Mouse (Mus musculus) embryonic facial prominence, embryonic 14.5 days (tissue): ENCODE results near the gene Tmco4. TPM values are rescaled to one million over a fixed set of nuclear protein-coding genes. Genes with fewer than 3 reads are reported as not detected.

ENCODE experiments used
- ATAC-seq: fragments of 200-750 bp; cut with Nextera tagmentation; 2 replicates; pipeline ENCODE4 v1.8.0; 2017; ENCODE audit warnings: low read depth, moderate number of reproducible peaks, moderate TSS enrichment
- DNase-seq: peaks from one replicate; pipeline ENCODE4 v3.0.0-alpha.2; 2015; ENCODE audit warnings: low spot score
- H3K27ac ChIP-seq: fragments of 300-500 bp; sonication (generic); replicated peaks from 2 replicates; pipeline ENCODE4 v1.5.1; 2014; ENCODE audit warnings: low read depth, mild to moderate bottlenecking, low read length, moderate library complexity
- H3K27me3 ChIP-seq: fragments of 300-500 bp; sonication (generic); replicated peaks from 2 replicates; pipeline ENCODE4 v1.6.1; 2014; ENCODE audit warnings: low read length; ENCODE audit not compliant: control insufficient read depth, insufficient read depth
- H3K36me3 ChIP-seq: fragments of 300-500 bp; sonication (generic); 2 replicates; pipeline ENCODE4 v1.6.1; 2014; ENCODE audit warnings: low read length, mixed read lengths; ENCODE audit not compliant: control insufficient read depth, insufficient read depth
- H3K4me1 ChIP-seq: fragments of 300-500 bp; sonication (generic); 2 replicates; pipeline ENCODE4 v1.6.1; 2014; ENCODE audit warnings: antibody characterized with exemption, low read length; ENCODE audit not compliant: control insufficient read depth, insufficient read depth
- H3K4me2 ChIP-seq: fragments of 300-500 bp; sonication (generic); 2 replicates; pipeline ENCODE4 v1.6.1; 2014; ENCODE audit warnings: low read depth, mild to moderate bottlenecking, low read length, moderate library complexity, mixed read lengths
- H3K4me3 ChIP-seq: fragments of 300-500 bp; sonication (generic); 2 replicates; pipeline ENCODE4 v1.5.1; 2014; ENCODE audit warnings: low read depth, mild to moderate bottlenecking, low read length
- H3K9ac ChIP-seq: fragments of 300-500 bp; sonication (generic); 2 replicates; pipeline ENCODE4 v1.6.1; 2014; ENCODE audit warnings: low read depth, mild to moderate bottlenecking, low read length, moderate library complexity, mixed read lengths
- H3K9me3 ChIP-seq: fragments of 300-500 bp; sonication (generic); 2 replicates; pipeline ENCODE4 v1.6.1; 2016; ENCODE audit warnings: low read length; ENCODE audit not compliant: control insufficient read depth
- WGBS: fragments of 180-500 bp; shearing (Covaris S2); extraction: QIAGEN DNeasy Blood & Tissue Kit; methylation state at CpG from one replicate; pipeline ENCODE4 v1.1.7; 2014; 5-methylcytosine and 5-hydroxymethylcytosine counted together
- polyA plus RNA-seq: library from polyadenylated mRNA; unstranded; fragments of >200 nt; fragmentation: Nextera tagmentation; extraction: Ambion mirVana; gene quantifications from 2 replicates; pipeline ENCODE4 v1.2.1, GENCODE M21; 2014

The Tmco4 gene
- polyA plus RNA-seq, 1 experiment from 2014 or later, result 3.8 TPM

- DNase-seq (no peak), ATAC-seq (no peak)
- Histone ChIP-seq H3K27me3 (no peaks in the 10 kb centered on the region), H3K27ac (no peak overlapping the region), H3K9ac (no peak overlapping the region), H3K9me3 (no peaks in the 10 kb centered on the region), H3K4me2 (no peak overlapping the region), H3K4me3 (no peak overlapping the region), H3K4me1 (no peaks in the 10 kb centered on the region), H3K36me3 (no peaks in the 10 kb centered on the region)
- WGBS, result 57% methylated on average over 5 of the region's 5 CpGs
These were observed 73.7 kb downstream of the Tmco4 start for GRCm38 (mm10) chr4:139046354-139046753.

GRCm38 (mm10) chr4:139048518-139048917 is 75.8 kb downstream of the Tmco4 start:
- Histone ChIP-seq H3K36me3 (no peaks in the 10 kb centered on the region), H3K4me2 (no peak overlapping the region), H3K4me1 (no peaks in the 10 kb centered on the region), H3K27ac (no peak overlapping the region), H3K27me3 (no peaks in the 10 kb centered on the region), H3K9me3 (no peaks in the 10 kb centered on the region), H3K9ac (no peak overlapping the region), H3K4me3 (no peak overlapping the region)
- ATAC-seq (no peak), DNase-seq (no peak)
- 80% methylated on average over 6 of the region's 6 CpGs for WGBS

GRCm38 (mm10) chr4:139052796-139053195 is 80.1 kb downstream of the Tmco4 start:
- no peak overlapping the region for H3K4me3 ChIP-seq
- WGBS, result 81% methylated on average over 7 of the region's 7 CpGs
- ATAC-seq (no peak), DNase-seq (no peak)
- no peaks in the 10 kb centered on the region for H3K4me1 ChIP-seq
- H3K9me3 ChIP-seq, result no peaks in the 10 kb centered on the region
- H3K27me3 ChIP-seq, result no peaks in the 10 kb centered on the region
- no peak overlapping the region for H3K9ac ChIP-seq
- H3K36me3 ChIP-seq, result no peaks in the 10 kb centered on the region
- no peak overlapping the region for H3K27ac ChIP-seq
- H3K4me2 ChIP-seq, result no peak overlapping the region

GRCm38 (mm10) chr4:139053391-139053790 is 80.7 kb downstream of the Tmco4 start:
- DNase-seq (no peak), ATAC-seq (no peak)
- no peaks in the 10 kb centered on the region for H3K36me3 ChIP-seq
- H3K4me3 ChIP-seq, result no peak overlapping the region
- H3K27ac ChIP-seq, result no peak overlapping the region
- H3K9me3 ChIP-seq, result no peaks in the 10 kb centered on the region
- no peak overlapping the region for H3K4me2 ChIP-seq
- 53% methylated on average over 5 of the region's 5 CpGs for WGBS
- no peak overlapping the region for H3K9ac ChIP-seq
- H3K27me3 ChIP-seq, result no peaks in the 10 kb centered on the region
- H3K4me1 ChIP-seq, result no peaks in the 10 kb centered on the region

- no peaks in the 10 kb centered on the region for H3K4me1 ChIP-seq
- H3K27ac ChIP-seq, result no peak overlapping the region
- no peak overlapping the region for H3K9ac ChIP-seq
- H3K27me3 ChIP-seq, result no peaks in the 10 kb centered on the region
- no peak overlapping the region for H3K4me2 ChIP-seq
- 45% methylated on average over 9 of the region's 9 CpGs for WGBS
- ATAC-seq, result peak; percentile 57; the same call in 1 of the 2 replicates
- no peaks in the 10 kb centered on the region for H3K36me3 ChIP-seq
- peak; percentile 51 for DNase-seq
- no peak overlapping the region for H3K4me3 ChIP-seq
- H3K9me3 ChIP-seq, result no peaks in the 10 kb centered on the region
These were observed 81.7 kb downstream of the Tmco4 start for GRCm38 (mm10) chr4:139054300-139054923.

DNA sequence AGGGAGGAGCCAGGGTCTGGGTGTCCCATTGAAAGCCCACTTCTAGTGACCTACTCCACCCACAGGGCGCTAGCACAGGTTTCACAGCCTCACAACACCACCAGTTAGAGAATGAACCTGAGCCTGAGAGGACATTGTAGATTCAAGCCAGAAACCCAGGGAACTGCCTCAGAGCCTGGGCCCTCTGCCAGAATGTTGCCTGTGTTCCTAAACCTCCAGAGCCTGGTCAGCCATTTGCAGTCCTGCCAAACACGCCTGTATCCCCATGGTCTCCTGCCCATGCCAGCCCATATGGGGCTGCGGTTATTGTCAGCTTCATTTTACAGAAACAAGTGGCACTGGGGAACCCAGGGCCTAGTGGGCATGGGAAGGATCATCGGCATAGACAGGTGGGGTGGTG is 82.6 kb downstream of the Tmco4 start:
- no peak for ATAC-seq
- WGBS, result 79% methylated on average over 4 of the region's 4 CpGs
- H3K27ac ChIP-seq, result no peak overlapping the region

DNA sequence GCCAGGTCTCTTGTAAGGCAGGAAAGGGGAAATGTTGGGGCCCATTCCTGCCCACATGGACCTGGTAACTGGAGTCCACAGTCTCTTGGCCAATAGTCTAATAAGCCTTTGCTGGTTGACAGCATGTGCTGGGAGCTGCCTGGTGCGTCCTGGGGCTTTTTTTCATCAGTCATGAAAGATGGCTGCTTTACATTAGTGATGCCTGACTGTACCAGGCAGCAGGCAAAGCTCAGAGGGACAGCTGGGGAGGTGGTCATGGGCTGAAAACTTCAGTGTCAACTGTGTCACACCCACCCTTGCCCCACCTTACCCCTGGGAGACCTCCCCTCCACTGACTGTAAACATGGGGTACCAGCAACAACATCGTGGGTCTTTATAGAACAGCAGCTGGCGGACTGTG is 83.1 kb downstream of the Tmco4 start:
- no peak for ATAC-seq
- no peak for DNase-seq
- Histone ChIP-seq H3K4me2 (no peak overlapping the region), H3K27ac (no peak overlapping the region), H3K4me1 (no peaks in the 10 kb centered on the region), H3K27me3 (no peaks in the 10 kb centered on the region), H3K36me3 (no peaks in the 10 kb centered on the region), H3K9ac (no peak overlapping the region), H3K4me3 (no peak overlapping the region), H3K9me3 (no peaks in the 10 kb centered on the region)
- 70% methylated on average over 3 of the region's 3 CpGs for WGBS

More for the DNA sequence above, 82.6 kb downstream of the Tmco4 start:
- no peak overlapping the region for H3K4me2 ChIP-seq
- H3K36me3 ChIP-seq, result no peaks in the 10 kb centered on the region
- no peak for DNase-seq
- H3K27me3 ChIP-seq, result no peaks in the 10 kb centered on the region
- no peaks in the 10 kb centered on the region for H3K9me3 ChIP-seq
- H3K4me3 ChIP-seq, result no peak overlapping the region
- no peaks in the 10 kb centered on the region for H3K4me1 ChIP-seq
- H3K9ac ChIP-seq, result no peak overlapping the region

DNA sequence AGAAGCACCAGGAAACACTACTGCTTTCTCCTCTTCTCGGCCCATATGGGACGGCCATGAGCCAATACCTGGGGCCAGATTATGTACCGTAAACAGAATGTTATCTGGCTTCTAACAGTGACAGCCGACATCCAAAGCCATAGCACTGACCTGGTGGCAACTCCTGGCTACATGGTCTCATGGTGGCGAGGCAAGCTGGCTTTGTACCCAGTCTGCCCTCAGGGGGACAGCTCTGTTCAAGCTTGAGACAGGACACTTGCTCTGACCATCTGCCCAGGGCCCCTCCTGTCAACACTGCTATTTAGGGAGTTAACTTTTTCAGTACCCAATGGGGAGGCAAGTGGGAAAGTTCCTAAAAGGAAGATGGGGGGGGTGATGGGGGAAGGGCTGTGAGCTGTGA is 84.6 kb downstream of the Tmco4 start:
- 68% methylated on average over 5 of the region's 5 CpGs for WGBS
- Histone ChIP-seq H3K36me3 (no peaks in the 10 kb centered on the region), H3K9me3 (no peaks in the 10 kb centered on the region), H3K9ac (no peak overlapping the region), H3K27me3 (no peaks in the 10 kb centered on the region), H3K4me1 (no peaks in the 10 kb centered on the region), H3K4me3 (no peak overlapping the region), H3K4me2 (no peak overlapping the region), H3K27ac (no peak overlapping the region)
- ATAC-seq (no peak), DNase-seq (no peak)

DNA sequence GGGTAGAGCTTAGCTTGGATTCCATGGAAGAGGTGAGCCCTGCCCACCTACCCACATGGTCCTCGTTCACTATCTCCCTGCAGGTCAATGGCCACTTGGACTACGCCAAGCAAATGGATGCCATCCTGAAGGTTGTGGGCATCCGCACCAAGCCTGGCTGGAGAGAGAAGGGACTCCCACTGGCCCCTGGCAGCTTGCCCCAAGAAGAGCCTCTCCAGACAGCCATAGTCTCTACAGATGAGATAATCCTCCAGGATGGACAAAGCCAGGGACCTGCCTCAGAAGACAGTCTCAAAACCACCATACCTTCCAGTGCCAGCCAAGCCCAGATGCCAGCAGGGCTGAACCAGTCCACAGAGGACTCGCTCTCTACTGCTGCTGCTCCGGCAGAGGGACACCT is 85.3 kb downstream of the Tmco4 start:
- Histone ChIP-seq H3K27ac (no peak overlapping the region), H3K36me3 (no peaks in the 10 kb centered on the region), H3K4me1 (no peaks in the 10 kb centered on the region), H3K9ac (no peak overlapping the region), H3K4me3 (no peak overlapping the region), H3K4me2 (no peak overlapping the region), H3K27me3 (no peaks in the 10 kb centered on the region), H3K9me3 (no peaks in the 10 kb centered on the region)
- DNase-seq (no peak), ATAC-seq (no peak)
- WGBS, result 90% methylated on average over 5 of the region's 5 CpGs
